Mouse (Mus musculus) leukemia stem cell, adult 10-12 weeks (primary cell): ENCODE results near the gene Vmn1r124. TPM values are rescaled to one million over a fixed set of nuclear protein-coding genes. Genes with fewer than 3 reads are reported as not detected.

ENCODE experiments used
- polyA plus RNA-seq: library from polyadenylated mRNA; stranded (reverse); fragments of >175 nt; gene quantifications from 2 replicates; pipeline ENCODE4 v1.2.3, GENCODE M21; 2012; ENCODE audit warnings: low replicate concordance

Vmn1r124 gene
- polyA plus RNA-seq: not detected in 2 replicates

DNA sequence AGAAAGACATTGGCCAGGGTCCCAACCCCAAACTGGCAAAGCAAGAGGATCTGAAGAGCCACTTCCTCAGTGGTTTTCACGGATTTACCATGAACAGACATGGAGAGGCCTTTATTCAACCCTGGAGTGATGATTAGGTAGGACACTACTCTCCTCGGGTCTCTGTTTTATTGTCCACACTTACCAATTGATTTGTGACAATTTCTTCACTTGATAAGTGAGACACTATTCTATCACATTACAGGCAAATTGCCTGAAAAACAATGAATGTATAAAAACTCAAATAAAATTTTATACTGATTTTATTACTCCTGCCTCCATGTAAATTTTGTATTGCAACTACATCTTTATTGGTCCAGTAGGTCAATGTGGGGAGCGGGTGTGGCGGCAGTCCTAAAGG lies at the start of gene Vmn1r124:
Gene Vmn1r124, minus strand, starts transcription at position 101 of the 400 bp plus-strand sequence.

DNA sequence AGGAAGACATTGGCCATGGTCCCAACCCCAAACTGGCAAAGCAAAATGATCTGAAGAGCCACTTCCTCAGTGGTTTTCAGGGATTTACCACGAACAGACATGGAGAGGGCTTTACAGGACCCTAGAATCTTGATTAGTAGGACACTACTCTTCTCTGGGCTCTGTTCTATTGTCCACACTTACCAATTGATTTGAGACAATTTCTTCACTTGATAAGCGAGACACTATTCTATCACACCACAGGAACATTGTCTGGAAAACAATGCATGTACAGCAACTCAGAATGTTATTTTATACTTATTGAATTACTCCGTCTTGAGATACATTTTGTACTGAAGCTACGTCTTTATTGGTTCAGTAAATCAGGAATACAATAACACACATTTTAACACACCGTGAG lies 41.0 kb upstream of the Vmn1r124 start, which contains the start of gene Vmn1r126:
Gene Vmn1r126, minus strand, starts transcription at position 101 of the 400 bp plus-strand sequence.

DNA sequence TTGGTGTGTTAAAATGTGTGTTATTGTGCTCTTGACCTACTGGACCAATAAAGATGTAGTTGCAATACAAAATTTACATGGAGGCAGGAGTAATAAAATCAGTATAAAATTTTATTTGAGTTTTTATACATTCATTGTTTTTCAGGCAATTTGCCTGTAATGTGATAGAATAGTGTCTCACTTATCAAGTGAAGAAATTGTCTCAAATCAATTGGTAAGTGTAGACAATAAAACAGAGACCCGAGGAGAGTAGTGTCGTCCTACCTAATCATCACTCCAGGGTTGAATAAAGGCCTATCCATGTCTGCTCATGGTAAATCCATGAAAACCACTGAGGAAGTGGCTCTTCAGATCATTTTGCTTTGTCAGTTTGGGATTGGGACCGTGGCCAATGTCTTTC lies 11.5 kb upstream of the Vmn1r124 start, which contains the start of gene Vmn1r125:
Gene Vmn1r125, plus strand, starts transcription at position 301 of the 400 bp plus-strand sequence.

Other genes starting within 250 kb of the Vmn1r124 start
- not detected in 2 replicates for gene Vmn1r119, start 248.2 kb downstream of the Vmn1r124 start, polyA plus RNA-seq
- gene Vmn1r120, start 206.8 kb downstream of the Vmn1r124 start, polyA plus RNA-seq: not detected in 2 replicates
- not detected in 2 replicates for gene Vmn1r121, start 162.1 kb downstream of the Vmn1r124 start, polyA plus RNA-seq
- not detected in 2 replicates for gene Vmn1r122, start 126.5 kb downstream of the Vmn1r124 start, polyA plus RNA-seq
- not detected in 2 replicates for gene Vmn1r123, start 98.4 kb downstream of the Vmn1r124 start, polyA plus RNA-seq
- not detected in 2 replicates for gene Gm5157, start 70.2 kb downstream of the Vmn1r124 start, polyA plus RNA-seq
- not detected in 2 replicates for gene Vmn1r125, start 11.6 kb upstream of the Vmn1r124 start, polyA plus RNA-seq
- gene Vmn1r126, start 40.9 kb upstream of the Vmn1r124 start, polyA plus RNA-seq: not detected in 2 replicates
- gene Vmn1r127, start 59.2 kb upstream of the Vmn1r124 start, polyA plus RNA-seq: not detected in 2 replicates
- gene Vmn1r128, start 88.8 kb upstream of the Vmn1r124 start, polyA plus RNA-seq: not detected in 2 replicates
- not detected in 2 replicates for gene Vmn1r129, start 100.7 kb upstream of the Vmn1r124 start, polyA plus RNA-seq
- not detected in 2 replicates for gene Gm6882, start 172.1 kb upstream of the Vmn1r124 start, polyA plus RNA-seq